Mouse (Mus musculus): ENCODE measurements around the gene Tnrc6b. TPM values are rescaled to one million over a fixed set of nuclear protein-coding genes. Genes with fewer than 3 reads are reported as not detected.

The Tnrc6b gene
- polyA plus RNA-seq, 1 experiment from 2014 or later: 35.6 TPM

DNA sequence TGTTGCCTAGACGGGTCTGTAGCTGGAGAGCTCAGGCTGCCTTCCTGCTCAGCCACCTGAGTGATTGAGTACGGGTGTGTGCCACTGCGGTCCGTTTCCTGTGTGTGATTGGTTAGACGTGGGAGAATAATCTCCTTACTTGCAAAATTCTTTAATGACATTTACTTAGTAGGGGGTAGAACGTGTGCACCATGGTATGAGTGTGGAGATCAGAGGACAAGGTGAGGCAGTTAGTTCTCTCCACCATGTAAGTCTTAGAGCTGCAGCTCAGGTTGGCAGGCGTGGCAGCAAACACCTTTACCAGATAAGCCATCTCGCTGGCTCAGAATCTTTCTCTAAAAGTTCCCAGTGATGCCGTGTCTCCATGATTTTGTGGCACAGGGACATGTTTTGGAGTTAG is 242.9 kb downstream of the Tnrc6b start:
- Histone ChIP-seq H3K27me3 (no peaks in the 10 kb centered on the region), H3K4me2 (no peak overlapping the region), H3K9ac (no peak overlapping the region), H3K36me3 (peaks cover 82% of the 10 kb centered on the region), H3K27ac (no peak overlapping the region), H3K4me3 (no peak overlapping the region), H3K9me3 (no peaks in the 10 kb centered on the region), H3K4me1 (peaks cover 12% of the 10 kb centered on the region)
- 90% methylated on average over 9 of the region's 9 CpGs for WGBS
- ATAC-seq (ENCODE audit: insufficient number of reproducible peaks, insufficient read depth, low FRiP score, low TSS enrichment, low read depth): no peak

- Histone ChIP-seq H3K4me1 (peaks cover 4% of the 10 kb centered on the region), H3K27me3 (no peaks in the 10 kb centered on the region), H3K4me3 (no peak overlapping the region), H3K9ac (no peak overlapping the region), H3K27ac (no peak overlapping the region), H3K4me2 (no peak overlapping the region), H3K36me3 (peaks cover 88% of the 10 kb centered on the region), H3K9me3 (no peaks in the 10 kb centered on the region)
- no peak for ATAC-seq (ENCODE audit: insufficient number of reproducible peaks, insufficient read depth, low FRiP score, low TSS enrichment, low read depth)
- WGBS: 85% methylated on average over 3 of the region's 3 CpGs
These were observed 243.7 kb downstream of the Tnrc6b start for GRCm38 (mm10) chr15:80954861-80955260.

DNA sequence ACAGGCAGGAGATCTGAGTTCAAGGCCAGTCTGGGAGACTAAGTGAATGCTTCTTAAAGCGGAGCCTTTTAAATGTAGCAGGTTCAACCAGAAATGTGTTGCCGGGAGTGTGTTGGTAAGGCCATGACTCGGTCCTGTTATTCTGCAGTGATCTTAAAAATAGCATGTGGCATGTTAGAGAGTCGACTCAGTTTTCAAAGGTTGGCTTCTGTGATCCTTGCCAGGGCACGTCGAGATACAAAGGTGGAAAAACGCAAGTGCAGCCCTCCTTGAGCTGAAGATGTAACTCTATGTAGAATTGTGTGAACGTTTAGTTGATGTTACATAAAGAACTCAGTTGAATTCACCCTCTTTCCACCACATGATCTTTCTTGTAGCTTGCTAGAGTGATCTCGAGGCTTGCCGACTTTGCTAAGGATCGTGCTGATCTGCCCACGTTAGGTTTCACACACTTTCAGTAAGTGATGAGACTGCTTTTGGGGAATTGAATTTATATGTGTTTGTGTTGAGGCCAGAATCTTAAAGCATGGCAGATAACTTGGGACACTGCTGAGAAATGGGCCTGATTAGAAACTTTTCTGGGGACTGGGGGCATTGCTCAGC is 244.8 kb downstream of the Tnrc6b start:
- ATAC-seq (ENCODE audit: insufficient number of reproducible peaks, insufficient read depth, low FRiP score, low TSS enrichment, low read depth): no peak
- Histone ChIP-seq H3K4me1 (no peaks in the 10 kb centered on the region), H3K27ac (no peak overlapping the region), H3K9me3 (no peaks in the 10 kb centered on the region), H3K27me3 (no peaks in the 10 kb centered on the region), H3K4me3 (no peak overlapping the region), H3K36me3 (peaks cover 89% of the 10 kb centered on the region), H3K9ac (no peak overlapping the region), H3K4me2 (no peak overlapping the region)
- WGBS: 93% methylated on average over 12 of the region's 12 CpGs

DNA sequence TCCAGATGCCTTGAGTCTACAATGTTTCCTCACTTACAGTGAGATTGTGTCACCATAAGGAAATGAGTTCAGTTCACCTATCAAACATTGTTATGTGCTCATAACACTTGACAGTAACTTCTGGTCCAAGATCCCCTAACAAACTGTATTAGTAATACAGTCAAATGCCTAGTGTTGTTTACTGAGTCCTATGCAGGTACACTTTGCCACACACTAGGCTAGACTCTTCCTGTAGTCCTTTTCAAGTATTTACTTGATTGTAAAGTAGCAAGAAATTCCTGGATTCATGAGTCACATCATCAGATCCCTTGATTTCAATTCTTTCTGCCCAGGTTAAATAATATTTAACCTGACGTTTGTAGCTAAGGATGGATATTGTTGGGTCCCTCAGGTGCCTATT is 258.3 kb downstream of the Tnrc6b start:
- H3K36me3 ChIP-seq: peaks cover 57% of the 10 kb centered on the region
- no peak overlapping the region for H3K4me2 ChIP-seq
- 88% methylated on average over 1 of the region's 1 CpGs for WGBS
- no peaks in the 10 kb centered on the region for H3K9me3 ChIP-seq
- no peak overlapping the region for H3K4me3 ChIP-seq
- no peak overlapping the region for H3K27ac ChIP-seq
- no peaks in the 10 kb centered on the region for H3K27me3 ChIP-seq
- no peak for ATAC-seq (ENCODE audit: insufficient number of reproducible peaks, insufficient read depth, low FRiP score, low TSS enrichment, low read depth)
- H3K9ac ChIP-seq: no peak overlapping the region
- no peaks in the 10 kb centered on the region for H3K4me1 ChIP-seq

GRCm38 (mm10) chr15:80974311-80974710 is 263.2 kb downstream of the Tnrc6b start:
- Histone ChIP-seq H3K27ac (no peak overlapping the region), H3K4me3 (no peak overlapping the region), H3K36me3 (peaks cover 13% of the 10 kb centered on the region), H3K9ac (no peak overlapping the region), H3K27me3 (no peaks in the 10 kb centered on the region), H3K9me3 (no peaks in the 10 kb centered on the region), H3K4me2 (no peak overlapping the region), H3K4me1 (peaks cover 7% of the 10 kb centered on the region; the same call in 1 of the 2 replicates)
- 25% methylated on average over 5 of the region's 5 CpGs for WGBS
- ATAC-seq (ENCODE audit: insufficient number of reproducible peaks, insufficient read depth, low FRiP score, low TSS enrichment, low read depth): no peak

DNA sequence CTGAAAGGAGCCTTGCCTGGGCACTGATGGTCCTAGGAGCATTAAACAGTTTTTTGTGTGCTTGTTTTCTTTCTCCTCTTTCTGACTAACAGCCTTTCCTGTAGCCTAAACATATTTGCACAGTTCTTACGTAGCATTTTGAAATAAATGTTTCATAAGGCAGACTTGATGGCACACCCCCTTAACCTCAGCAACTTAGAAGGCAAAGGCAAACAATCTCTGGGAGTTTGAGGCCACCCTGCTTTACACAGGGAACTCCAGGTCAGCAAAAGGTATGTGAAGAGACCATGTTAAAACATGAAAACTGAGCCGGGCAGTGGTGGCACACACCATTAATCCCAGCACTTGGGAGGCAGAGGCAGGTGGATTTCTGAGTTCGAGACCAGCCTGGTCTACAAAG is 264.6 kb downstream of the Tnrc6b start:
- Histone ChIP-seq H3K9me3 (no peaks in the 10 kb centered on the region), H3K27me3 (no peaks in the 10 kb centered on the region), H3K27ac (no peak overlapping the region), H3K36me3 (no peaks in the 10 kb centered on the region), H3K4me1 (peaks cover 7% of the 10 kb centered on the region; the same call in 1 of the 2 replicates), H3K4me2 (no peak overlapping the region), H3K9ac (no peak overlapping the region), H3K4me3 (no peak overlapping the region)
- 87% methylated on average over 3 of the region's 3 CpGs for WGBS
- no peak for ATAC-seq (ENCODE audit: insufficient number of reproducible peaks, insufficient read depth, low FRiP score, low TSS enrichment, low read depth)

- under 1% methylated on average over 67 of the region's 67 CpGs for WGBS
- peaks cover 7% of the 10 kb centered on the region; the same call in 1 of the 2 replicates for H3K4me1 ChIP-seq
- H3K4me3 ChIP-seq: peak within 1 kb of the TSS; percentile 90
- peak within 1 kb of the TSS; percentile 80 for H3K9ac ChIP-seq
- H3K27ac ChIP-seq: no peak within 1 kb of the TSS
- ATAC-seq (ENCODE audit: insufficient number of reproducible peaks, insufficient read depth, low FRiP score, low TSS enrichment, low read depth): peak; percentile 80; the same call in 1 of the 2 replicates
- H3K27me3 ChIP-seq: no peaks in the 10 kb centered on the region
- no peaks in the 10 kb centered on the region for H3K36me3 ChIP-seq
- peak within 1 kb of the TSS; percentile 91 for H3K4me2 ChIP-seq
- no peaks in the 10 kb centered on the region for H3K9me3 ChIP-seq
These were observed 266.7 kb downstream of the Tnrc6b start, which contains the start of gene Sgsm3 for GRCm38 (mm10) chr15:80977620-80978334. Gene Sgsm3, plus strand, starts transcription at chr15:80977765.

- Histone ChIP-seq H3K4me3 (no peak overlapping the region), H3K4me2 (no peak overlapping the region), H3K36me3 (no peaks in the 10 kb centered on the region), H3K9me3 (no peaks in the 10 kb centered on the region), H3K27me3 (no peaks in the 10 kb centered on the region), H3K27ac (no peak overlapping the region), H3K4me1 (peaks cover 7% of the 10 kb centered on the region; the same call in 1 of the 2 replicates), H3K9ac (no peak overlapping the region)
- ATAC-seq (ENCODE audit: insufficient number of reproducible peaks, insufficient read depth, low FRiP score, low TSS enrichment, low read depth): no peak
- 76% methylated on average over 4 of the region's 4 CpGs for WGBS
These were observed 268.5 kb downstream of the Tnrc6b start for GRCm38 (mm10) chr15:80979611-80980010.

DNA sequence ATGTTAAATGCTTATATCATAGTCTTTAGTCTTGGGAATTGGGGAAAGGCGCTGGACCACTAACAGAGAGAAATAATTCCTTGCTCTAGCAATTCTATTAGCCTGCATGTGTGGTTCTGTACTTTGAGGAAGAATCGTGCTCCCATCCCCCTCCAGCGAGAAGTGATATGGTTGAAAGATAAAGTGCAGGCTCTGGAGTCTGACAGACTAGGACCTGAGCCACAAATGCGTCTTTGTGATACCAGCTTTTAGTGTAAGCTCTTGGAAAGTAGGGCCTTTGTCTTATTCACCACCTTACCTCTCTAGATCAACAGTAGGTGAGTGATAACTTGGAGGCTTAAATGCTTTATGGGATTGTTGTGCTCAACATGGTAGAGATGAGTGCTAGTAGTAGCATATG is 270.1 kb downstream of the Tnrc6b start:
- Histone ChIP-seq H3K4me2 (no peak overlapping the region), H3K36me3 (no peaks in the 10 kb centered on the region), H3K9ac (no peak overlapping the region), H3K27ac (no peak overlapping the region), H3K4me3 (no peak overlapping the region), H3K4me1 (peaks cover 7% of the 10 kb centered on the region; the same call in 1 of the 2 replicates), H3K9me3 (no peaks in the 10 kb centered on the region), H3K27me3 (no peaks in the 10 kb centered on the region)
- ATAC-seq (ENCODE audit: insufficient number of reproducible peaks, insufficient read depth, low FRiP score, low TSS enrichment, low read depth): no peak
- 80% methylated on average over 4 of the region's 4 CpGs for WGBS

DNA sequence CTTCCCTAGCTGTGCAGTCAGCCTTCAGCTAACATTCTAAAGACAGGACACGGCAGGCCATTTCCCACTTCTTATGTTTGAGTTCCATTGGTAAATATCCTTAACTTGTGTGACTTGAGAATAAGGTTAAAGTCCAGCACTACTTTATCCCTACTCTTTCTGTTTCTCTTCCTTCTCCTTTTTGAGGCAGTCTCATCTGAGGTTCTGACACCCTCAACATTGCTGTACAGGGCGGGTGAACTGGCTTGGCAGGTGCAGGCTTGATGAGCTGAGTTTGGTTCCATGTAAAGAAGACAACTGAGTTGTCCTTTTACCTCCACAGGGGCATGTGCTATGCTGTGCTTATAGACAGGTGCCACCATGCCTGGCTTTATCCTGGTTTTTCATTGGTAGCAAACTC is 272.2 kb downstream of the Tnrc6b start:
- no peak overlapping the region for H3K9ac ChIP-seq
- H3K36me3 ChIP-seq: no peaks in the 10 kb centered on the region
- no peaks in the 10 kb centered on the region for H3K9me3 ChIP-seq
- no peaks in the 10 kb centered on the region for H3K27me3 ChIP-seq
- H3K4me2 ChIP-seq: no peak overlapping the region
- 80% methylated on average over 2 of the region's 2 CpGs for WGBS
- H3K4me3 ChIP-seq: no peak overlapping the region
- ATAC-seq (ENCODE audit: insufficient number of reproducible peaks, insufficient read depth, low FRiP score, low TSS enrichment, low read depth): no peak
- H3K4me1 ChIP-seq: peaks cover 5% of the 10 kb centered on the region; the same call in 1 of the 2 replicates
- H3K27ac ChIP-seq: no peak overlapping the region

- Histone ChIP-seq H3K27ac (no peak overlapping the region), H3K4me2 (no peak overlapping the region), H3K4me1 (no peaks in the 10 kb centered on the region), H3K36me3 (no peaks in the 10 kb centered on the region), H3K9me3 (no peaks in the 10 kb centered on the region), H3K4me3 (no peak overlapping the region), H3K9ac (no peak overlapping the region), H3K27me3 (no peaks in the 10 kb centered on the region)
- 43% methylated on average over 1 of the region's 1 CpGs for WGBS
- no peak for ATAC-seq (ENCODE audit: insufficient number of reproducible peaks, insufficient read depth, low FRiP score, low TSS enrichment, low read depth)
These were observed 277.2 kb downstream of the Tnrc6b start for GRCm38 (mm10) chr15:80988331-80988730.

DNA sequence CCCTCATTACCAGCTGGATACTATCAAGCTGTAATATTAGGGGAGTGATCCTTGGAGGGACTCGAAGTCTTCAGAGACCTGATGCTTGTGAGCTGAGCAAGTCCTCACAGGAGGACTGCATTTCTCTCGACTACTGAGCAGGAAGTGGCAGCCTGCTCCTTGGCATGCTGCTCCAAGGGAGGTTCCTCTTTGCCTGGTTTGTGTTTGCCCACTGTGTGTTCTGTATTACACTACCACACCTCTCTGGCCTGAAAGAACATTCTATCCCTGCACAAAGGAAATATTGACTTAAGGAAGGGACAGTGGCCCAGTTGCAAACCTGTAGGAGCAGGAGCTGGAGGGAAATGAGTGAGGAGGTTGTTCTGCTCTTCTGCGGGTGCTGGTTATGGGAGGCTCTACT is 278.6 kb downstream of the Tnrc6b start:
- Histone ChIP-seq H3K4me2 (no peak overlapping the region), H3K27me3 (no peaks in the 10 kb centered on the region), H3K36me3 (no peaks in the 10 kb centered on the region), H3K4me1 (no peaks in the 10 kb centered on the region), H3K9me3 (no peaks in the 10 kb centered on the region), H3K4me3 (no peak overlapping the region), H3K27ac (no peak overlapping the region), H3K9ac (no peak overlapping the region)
- 64% methylated on average over 3 of the region's 3 CpGs for WGBS
- no peak for ATAC-seq (ENCODE audit: insufficient number of reproducible peaks, insufficient read depth, low FRiP score, low TSS enrichment, low read depth)
